In the genomic region with DNA sequence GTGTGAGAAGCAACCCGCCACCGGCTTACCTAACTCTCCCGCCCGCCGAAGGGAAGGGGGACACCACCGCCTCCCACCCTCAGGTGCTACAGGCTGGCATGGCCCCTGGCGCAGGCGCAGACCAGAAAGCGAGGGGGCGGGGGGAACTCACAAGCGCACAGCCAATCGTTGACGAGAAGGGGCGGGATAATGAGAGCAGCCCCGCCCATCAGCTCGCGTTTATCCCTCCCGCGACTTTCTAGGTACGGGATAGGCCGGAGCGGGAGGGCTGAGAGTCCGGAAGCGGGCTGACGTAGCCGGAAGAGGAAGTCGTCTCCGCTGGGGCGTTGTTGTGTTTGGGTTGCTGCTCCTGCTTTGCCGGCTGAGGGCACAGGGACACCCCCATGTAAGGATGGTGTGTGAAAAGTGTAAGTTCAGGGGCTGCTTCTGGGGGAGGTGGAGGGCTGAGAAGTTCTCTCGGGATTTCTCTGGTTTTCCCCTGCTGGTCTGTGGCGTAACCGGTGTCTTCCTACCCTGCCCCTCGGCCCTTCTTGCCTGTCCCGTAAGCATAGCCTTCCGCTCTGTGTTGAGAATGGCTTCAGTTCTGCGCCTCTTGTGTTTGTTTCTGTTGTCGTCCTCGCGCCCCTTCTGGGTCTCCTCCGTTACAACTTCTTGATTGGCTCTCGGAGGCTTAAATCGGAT, we compare ENCODE assay signal across 8 mouse cellular contexts. TPM values are rescaled to one million over a fixed set of nuclear protein-coding genes. Genes with fewer than 3 reads are reported as not detected.
DNase-seq lines count a peak whose midpoint lies in the region; ATAC-seq and TF ChIP-seq lines count a peak whose summit lies in the region.

A gene (minus strand): TSS at position 138 of the 681 bp plus-strand sequence.
A gene (plus strand): TSS at position 282 of the 681 bp plus-strand sequence.

- peaks cover 30% of the 10 kb centered on the region for H3K36me3 ChIP-seq in hindbrain, embryonic 10.5 days
- no peaks in the 10 kb centered on the region for H3K36me3 ChIP-seq in lung, postnatal 0 days (ENCODE audit: insufficient read depth, low read length)

- DNase-seq in MN1 (ENCODE audit: low spot score): peak; percentile 94
- peak; percentile 99 for DNase-seq in cerebellum, adult 9-10 months
- DNase-seq in hindbrain, embryonic 10.5 days (ENCODE audit: low spot score): peak; percentile 97
- peak; percentile 98 for DNase-seq in layer of hippocampus, adult 9-11 months
- peak; percentile 99 for DNase-seq in lung, postnatal 0 days (ENCODE audit: low spot score)
- DNase-seq in ovary, postnatal 14 days (ENCODE audit: low spot score): peak; percentile 94
- DNase-seq in thymus, postnatal 14 days: peak; percentile 99

- TF ChIP-seq CTCF in lung, postnatal 0 days (IDR thresholded peaks at IDR 0.05): peak; percentile 36

- ATAC-seq in frontal cortex, adult (ENCODE audit: low TSS enrichment): peak; percentile 99
- peak; percentile 100 for ATAC-seq in lung, postnatal 0 days

- H3K4me3 ChIP-seq in hindbrain, embryonic 10.5 days: peak within 1 kb of the TSS; percentile 95
- H3K4me3 ChIP-seq in lung, postnatal 0 days (ENCODE audit: low read depth, low read length): peak within 1 kb of the TSS; percentile 70

- peak within 1 kb of the TSS; percentile 94 for H3K4me2 ChIP-seq in lung, postnatal 0 days (replicated peaks; ENCODE audit: low read depth, low read length)

- no peak for TF ChIP-seq EP300 in lung, postnatal 0 days (IDR thresholded peaks at IDR 0.05)

- H3K27ac ChIP-seq in hindbrain, embryonic 10.5 days: peak within 1 kb of the TSS; percentile 83
- peak within 1 kb of the TSS; percentile 69; the same call in 1 of the 2 replicates for H3K27ac ChIP-seq in lung, postnatal 0 days (ENCODE audit: low read length)

- H3K9ac ChIP-seq in lung, postnatal 0 days (replicated peaks; ENCODE audit: low read depth): peak within 1 kb of the TSS; percentile 78

- H3K27me3 ChIP-seq in hindbrain, embryonic 10.5 days (ENCODE audit: insufficient read depth, poor library complexity, severe bottlenecking): no peaks in the 10 kb centered on the region
- no peaks in the 10 kb centered on the region for H3K27me3 ChIP-seq in lung, postnatal 0 days (replicated peaks; ENCODE audit: insufficient read depth, low read length)

- peaks cover 26% of the 10 kb centered on the region for H3K4me1 ChIP-seq in hindbrain, embryonic 10.5 days (replicated peaks)
- no peaks in the 10 kb centered on the region for H3K4me1 ChIP-seq in lung, postnatal 0 days (ENCODE audit: insufficient read depth, low read depth, low read length)

- under 1% methylated on average over 43 of the region's 43 CpGs for WGBS in hindbrain, embryonic 10.5 days
- WGBS in lung, postnatal 0 days: 1% methylated on average over 32 of the region's 43 CpGs

- H3K9me3 ChIP-seq in hindbrain, embryonic 10.5 days: 0 out of 2 replicates have a peak, but pooled peaks cover 2% of the 10 kb centered on the region
- no peaks in the 10 kb centered on the region for H3K9me3 ChIP-seq in lung, postnatal 0 days (ENCODE audit: low read length)

RNA-seq across cellular contexts. Expression of the first gene that starts in this region (rescaled TPM):
- 43.4 and 50.4 TPM in 2 replicates for polyA plus RNA-seq in hindbrain, embryonic 10.5 days (2016; fragmentation: Nextera tagmentation; extraction: Ambion mirVana)
- 17.5 and 18.3 TPM in 2 replicates for polyA plus RNA-seq in lung, postnatal 0 days (2015; fragmentation: Nextera tagmentation; extraction: Ambion mirVana)

RNA-seq across cellular contexts. Expression of the second gene that starts in this region (rescaled TPM):
- 160 and 195 TPM in 2 replicates for polyA plus RNA-seq in hindbrain, embryonic 10.5 days (2016; fragmentation: Nextera tagmentation; extraction: Ambion mirVana)
- 156 and 164 TPM in 2 replicates for polyA plus RNA-seq in lung, postnatal 0 days (2015; fragmentation: Nextera tagmentation; extraction: Ambion mirVana)

Comparison
In these comparisons a context has a peak if more than half of its experiments do, and no peak if none do; other contexts are left out.
1. Peak in every context shown above with its lines: DNase-seq, ATAC-seq, H3K4me3 ChIP-seq and H3K27ac ChIP-seq.